Mouse (Mus musculus): ENCODE data around the gene Ncmap. TPM values are rescaled to one million over a fixed set of nuclear protein-coding genes. Genes with fewer than 3 reads are reported as not detected.

Ncmap gene
- total RNA-seq, 1 experiment from 2014 or later, result not detected

Other genes with a start within 250 kb of the Ncmap start
- 62.0 and 66.9 TPM in 2 replicates for gene Clic4, start 125.4 kb downstream of the Ncmap start, total RNA-seq (2017)
- 116 and 160 TPM in 2 replicates for gene Srrm1, start 44.9 kb downstream of the Ncmap start, total RNA-seq (2017)
- gene Rcan3, start 35.6 kb upstream of the Ncmap start, total RNA-seq (2017), result 7.4 and 8.9 TPM in 2 replicates
- 0.50 TPM in 1 of 2 replicates, not detected in the other for gene Stpg1, start 96.6 kb upstream of the Ncmap start, total RNA-seq (2017)
- gene Nipal3, start 96.8 kb upstream of the Ncmap start, total RNA-seq (2017), result 20.1 and 37.6 TPM in 2 replicates
- gene Grhl3, start 175.4 kb upstream of the Ncmap start, total RNA-seq (2017), result not detected in 2 replicates

All from hematopoietic stem cell, adult 5-6 weeks (primary cell).